Mouse (Mus musculus): ENCODE results near the gene Dnase1l3.

- no peak for TF ChIP-seq CTCF (IDR thresholded peaks at IDR 0.05; ENCODE audit: extremely low read depth, insufficient read depth, insufficient read length, insufficient replicate concordance)
- no peak for TF ChIP-seq POLR2A (IDR thresholded peaks at IDR 0.05; ENCODE audit: low read depth, low read length)
Observed at GRCm38 (mm10) chr14:8007084-8007483, 12.7 kb upstream of the Dnase1l3 start.

Data from spleen, adult 2 months (tissue).